Mouse (Mus musculus): ENCODE results near the gene Gabrb1. TPM values are rescaled to one million over a fixed set of nuclear protein-coding genes. Genes with fewer than 3 reads are reported as not detected.

Gene Gabrb1
- polyA plus RNA-seq, 2 experiments = under 0.01 to 0.03 TPM

DNA sequence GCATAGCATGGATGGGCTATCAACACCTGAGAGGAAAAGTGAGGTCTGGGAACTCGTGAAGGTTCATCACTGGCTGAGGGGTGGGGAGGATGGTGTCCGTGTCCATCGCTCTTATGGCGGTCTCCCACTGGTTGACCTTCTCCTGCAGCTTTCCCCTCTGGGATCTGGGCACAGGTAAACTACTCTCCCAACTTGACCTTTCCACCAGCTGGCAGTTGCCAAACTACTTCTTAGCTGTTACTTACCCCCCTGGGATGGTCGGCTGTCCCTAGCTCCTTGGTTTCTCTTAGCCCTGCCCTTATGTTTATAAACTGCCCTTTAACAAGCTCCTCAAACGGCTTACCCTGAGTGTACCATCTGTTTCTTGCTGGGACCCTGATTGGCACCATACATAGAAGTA is 418.9 kb downstream of the Gabrb1 start:
- H3K4me3 ChIP-seq (ENCODE audit: insufficient read depth in 1 of 2, low read depth in 2 of 2, low read length in 2 of 2) = no peak overlapping the region
- no peaks in the 10 kb centered on the region for H3K4me1 ChIP-seq (replicated peaks; ENCODE audit: control insufficient read depth in 2 of 2, insufficient read depth in 2 of 2, low read length in 1 of 2)
- TF ChIP-seq EP300 (IDR thresholded peaks at IDR 0.05; ENCODE audit: low read depth) (no peak), CTCF (IDR thresholded peaks at IDR 0.05; ENCODE audit: low read depth) (no peak)
- H3K36me3 ChIP-seq (replicated peaks; ENCODE audit: control insufficient read depth, insufficient read depth, low read depth) = no peaks in the 10 kb centered on the region
- WGBS (ENCODE audit: insufficient replicate concordance) = 70% methylated on average over 6 of the region's 6 CpGs
- no peaks in the 10 kb centered on the region for H3K27me3 ChIP-seq (ENCODE audit: control insufficient read depth, insufficient read depth, low read length)
- DNase-seq (ENCODE audit: low read depth in 3 of 3, low spot score in 3 of 3) = no peak
- no peak for ATAC-seq (ENCODE audit: insufficient read depth)
- H3K9ac ChIP-seq (replicated peaks) = no peak overlapping the region
- no peak overlapping the region for H3K27ac ChIP-seq
- H3K4me2 ChIP-seq (ENCODE audit: low read depth) = no peak overlapping the region
- no peaks in the 10 kb centered on the region for H3K9me3 ChIP-seq (ENCODE audit: control insufficient read depth, low read length)

DNA sequence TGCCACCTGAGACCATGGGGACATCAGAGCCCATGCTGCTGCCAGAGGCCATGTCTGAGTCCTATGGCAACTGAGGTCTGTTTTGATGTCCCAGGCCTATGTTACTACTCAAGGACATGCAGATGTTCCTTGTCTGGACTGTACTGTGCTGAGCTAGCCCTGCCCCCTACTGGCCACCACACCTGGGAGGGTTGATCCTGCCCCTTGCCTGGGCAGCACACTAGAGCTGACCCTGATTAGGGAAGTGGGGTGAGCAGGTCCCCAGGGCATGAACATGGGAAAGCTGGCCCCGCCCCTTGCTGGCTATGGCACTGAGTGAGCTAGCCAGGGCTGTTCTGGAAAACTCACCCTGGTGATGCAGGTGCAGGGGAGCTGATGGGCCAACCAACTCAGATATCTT is 428.6 kb downstream of the Gabrb1 start:
- TF ChIP-seq EP300 (IDR thresholded peaks at IDR 0.05; ENCODE audit: low read depth) = no peak
- TF ChIP-seq CTCF (IDR thresholded peaks at IDR 0.05; ENCODE audit: low read depth) = no peak
- 69% methylated on average over 1 of the region's 1 CpGs for WGBS (ENCODE audit: insufficient replicate concordance)
- no peak overlapping the region for H3K9ac ChIP-seq (replicated peaks)
- no peak for DNase-seq (ENCODE audit: low read depth in 3 of 3, low spot score in 3 of 3)
- no peaks in the 10 kb centered on the region for H3K27me3 ChIP-seq (ENCODE audit: control insufficient read depth, insufficient read depth, low read length)
- H3K27ac ChIP-seq = no peak overlapping the region
- H3K4me1 ChIP-seq (replicated peaks; ENCODE audit: control insufficient read depth in 2 of 2, insufficient read depth in 2 of 2, low read length in 1 of 2) = no peaks in the 10 kb centered on the region
- H3K4me2 ChIP-seq (ENCODE audit: low read depth) = no peak overlapping the region
- H3K36me3 ChIP-seq (replicated peaks; ENCODE audit: control insufficient read depth, insufficient read depth, low read depth) = no peaks in the 10 kb centered on the region
- no peak for ATAC-seq (ENCODE audit: insufficient read depth)
- no peaks in the 10 kb centered on the region for H3K9me3 ChIP-seq (ENCODE audit: control insufficient read depth, low read length)
- H3K4me3 ChIP-seq (ENCODE audit: insufficient read depth in 1 of 2, low read depth in 2 of 2, low read length in 2 of 2) = no peak overlapping the region

- DNase-seq (ENCODE audit: low read depth in 3 of 3, low spot score in 3 of 3) (no peak), ATAC-seq (ENCODE audit: insufficient read depth) (no peak)
- no peaks in the 10 kb centered on the region for H3K4me1 ChIP-seq (replicated peaks; ENCODE audit: control insufficient read depth in 2 of 2, insufficient read depth in 2 of 2, low read length in 1 of 2)
- H3K4me3 ChIP-seq (ENCODE audit: insufficient read depth in 1 of 2, low read depth in 2 of 2, low read length in 2 of 2) = no peak overlapping the region
- no peak overlapping the region for H3K9ac ChIP-seq (replicated peaks)
- no peaks in the 10 kb centered on the region for H3K9me3 ChIP-seq (ENCODE audit: control insufficient read depth, low read length)
- no peaks in the 10 kb centered on the region for H3K27me3 ChIP-seq (ENCODE audit: control insufficient read depth, insufficient read depth, low read length)
- no peak overlapping the region for H3K27ac ChIP-seq
- H3K36me3 ChIP-seq (replicated peaks; ENCODE audit: control insufficient read depth, insufficient read depth, low read depth) = no peaks in the 10 kb centered on the region
- TF ChIP-seq EP300 (IDR thresholded peaks at IDR 0.05; ENCODE audit: low read depth) (no peak), CTCF (IDR thresholded peaks at IDR 0.05; ENCODE audit: low read depth) (peak; percentile 19; the same call in 1 of the 2 replicates)
- H3K4me2 ChIP-seq (ENCODE audit: low read depth) = no peak overlapping the region
- 41% methylated on average over 7 of the region's 7 CpGs for WGBS (ENCODE audit: insufficient replicate concordance)
These were observed 436.7 kb downstream of the Gabrb1 start for GRCm38 (mm10) chr5:72094582-72094981.

DNA sequence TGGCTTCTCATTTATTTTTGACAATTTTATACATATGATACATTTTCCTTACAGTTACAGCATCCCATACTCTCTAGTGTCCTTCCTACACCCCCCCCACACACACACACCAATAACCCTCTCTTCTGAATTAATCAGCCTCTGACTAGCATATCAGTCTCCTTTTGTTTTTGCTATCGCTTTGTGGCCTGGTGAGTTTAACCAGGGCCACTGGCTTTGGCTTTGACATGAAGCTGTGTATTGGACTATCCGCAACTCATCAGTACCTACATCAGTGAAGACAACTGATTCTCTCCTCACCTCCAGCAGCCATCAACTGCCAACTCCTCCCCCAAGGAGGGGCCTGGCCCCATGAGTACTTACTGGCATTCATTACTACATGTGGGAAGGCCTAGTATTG is 437.1 kb downstream of the Gabrb1 start:
- DNase-seq (ENCODE audit: low read depth in 3 of 3, low spot score in 3 of 3) = no peak
- H3K27ac ChIP-seq = no peak overlapping the region
- H3K36me3 ChIP-seq (replicated peaks; ENCODE audit: control insufficient read depth, insufficient read depth, low read depth) = no peaks in the 10 kb centered on the region
- no peak for ATAC-seq (ENCODE audit: insufficient read depth)
- no peaks in the 10 kb centered on the region for H3K27me3 ChIP-seq (ENCODE audit: control insufficient read depth, insufficient read depth, low read length)
- 67% methylated on average over 2 of the region's 2 CpGs for WGBS (ENCODE audit: insufficient replicate concordance)
- no peaks in the 10 kb centered on the region for H3K9me3 ChIP-seq (ENCODE audit: control insufficient read depth, low read length)
- no peak overlapping the region for H3K4me3 ChIP-seq (ENCODE audit: insufficient read depth in 1 of 2, low read depth in 2 of 2, low read length in 2 of 2)
- no peak overlapping the region for H3K9ac ChIP-seq (replicated peaks)
- TF ChIP-seq CTCF (IDR thresholded peaks at IDR 0.05; ENCODE audit: low read depth) (no peak), EP300 (IDR thresholded peaks at IDR 0.05; ENCODE audit: low read depth) (no peak)
- H3K4me2 ChIP-seq (ENCODE audit: low read depth) = no peak overlapping the region
- H3K4me1 ChIP-seq (replicated peaks; ENCODE audit: control insufficient read depth in 2 of 2, insufficient read depth in 2 of 2, low read length in 1 of 2) = no peaks in the 10 kb centered on the region

DNA sequence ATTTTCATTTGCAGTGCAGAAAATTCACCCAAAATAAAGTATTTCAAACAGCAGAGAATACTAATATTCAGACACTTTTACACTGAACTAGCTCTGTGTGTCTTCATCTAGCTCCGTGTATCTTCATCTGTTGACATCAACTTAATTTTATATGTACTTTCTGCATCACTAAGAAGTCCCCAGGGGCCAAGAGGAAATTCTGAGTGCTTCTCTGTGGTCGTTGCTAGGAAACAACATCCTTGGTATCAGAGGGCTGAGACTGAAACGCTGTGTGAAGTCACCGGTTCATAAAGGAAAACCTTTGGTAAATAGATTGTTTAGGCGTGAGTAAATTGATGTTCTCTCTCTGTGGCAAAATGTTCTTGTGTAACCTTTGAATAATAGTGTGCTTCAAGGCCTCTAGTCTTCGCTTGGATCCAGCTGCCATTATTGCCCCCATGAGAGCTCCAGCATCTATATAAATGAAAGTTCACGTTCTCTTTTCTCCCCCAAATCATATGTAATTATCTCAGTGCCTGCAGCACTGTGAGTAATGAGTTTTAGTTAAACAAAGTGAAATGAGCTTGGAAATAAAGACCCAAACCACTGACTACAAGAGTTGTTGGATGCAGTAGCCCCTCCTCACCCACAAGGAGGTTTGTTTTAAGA is 446.5 kb downstream of the Gabrb1 start:
- 47% methylated on average over 7 of the region's 7 CpGs for WGBS (ENCODE audit: insufficient replicate concordance)

More for the DNA sequence above, 446.5 kb downstream of the Gabrb1 start:
- H3K36me3 ChIP-seq (replicated peaks; ENCODE audit: control insufficient read depth, insufficient read depth, low read depth) = no peaks in the 10 kb centered on the region
- TF ChIP-seq EP300 (IDR thresholded peaks at IDR 0.05; ENCODE audit: low read depth) (no peak), CTCF (IDR thresholded peaks at IDR 0.05; ENCODE audit: low read depth) (no peak)
- no peak overlapping the region for H3K9ac ChIP-seq (replicated peaks)
- no peak overlapping the region for H3K4me2 ChIP-seq (ENCODE audit: low read depth)
- DNase-seq (ENCODE audit: low read depth in 3 of 3, low spot score in 3 of 3) (no peak), ATAC-seq (ENCODE audit: insufficient read depth) (no peak)
- H3K27me3 ChIP-seq (ENCODE audit: control insufficient read depth, insufficient read depth, low read length) = no peaks in the 10 kb centered on the region
- H3K4me3 ChIP-seq (ENCODE audit: insufficient read depth in 1 of 2, low read depth in 2 of 2, low read length in 2 of 2) = no peak overlapping the region
- H3K9me3 ChIP-seq (ENCODE audit: control insufficient read depth, low read length) = no peaks in the 10 kb centered on the region
- H3K4me1 ChIP-seq (replicated peaks; ENCODE audit: control insufficient read depth in 2 of 2, insufficient read depth in 2 of 2, low read length in 1 of 2) = no peaks in the 10 kb centered on the region
- no peak overlapping the region for H3K27ac ChIP-seq
